Comparison of ENCODE assay signal across 25 mouse cellular contexts in the genomic region with DNA sequence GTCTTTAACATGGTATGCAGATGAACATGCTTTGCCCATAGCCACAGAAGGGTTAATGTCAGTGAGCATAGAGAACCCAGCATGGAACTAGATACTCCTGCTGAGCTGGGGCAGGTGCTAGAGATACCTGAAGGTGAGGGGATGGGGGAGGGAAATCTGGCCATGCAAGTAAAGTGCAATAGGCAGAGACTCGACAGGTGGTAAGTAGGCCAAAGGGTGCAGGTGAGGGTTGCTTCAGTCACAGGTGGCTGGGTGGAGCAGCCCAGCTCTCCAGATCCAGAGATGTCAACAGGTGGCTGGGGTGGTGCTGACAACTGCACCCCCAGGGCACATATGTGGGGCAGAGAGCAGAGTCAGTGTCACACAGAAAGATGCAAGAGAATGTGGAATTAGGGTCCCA.
"Had no signal": no experiment of that assay in that cellular context is flagged by ENCODE, and none has a peak within 500 bp of the region (broad histone marks: within the 10 kb centered on the region; RNA-seq: fewer than 3 reads in every experiment).

No protein-coding gene starts in this region.

- DNase-seq: gastrocnemius, adult 2 months; gastrocnemius, postnatal 10 days; gastrocnemius, postnatal 25 days; heart, adult 11 months; heart, adult 2 months; heart, postnatal 14 days; heart, postnatal 36 days; kidney, adult 18-20 months; kidney, adult 8-10 months; kidney, postnatal 10 days; kidney, postnatal 25 days; kidney, postnatal 4 days; liver had no signal

- H3K36me3 ChIP-seq: heart, embryonic 13.5 days; heart, embryonic 15.5 days; hindbrain, embryonic 13.5 days; hindbrain, embryonic 15.5 days; limb, embryonic 10.5 days; limb, embryonic 12.5 days; liver, embryonic 12.5 days had no signal

- H3K4me1 ChIP-seq: hindbrain, embryonic 15.5 days; liver, embryonic 12.5 days had no signal

- H3K9me3 ChIP-seq: heart, embryonic 13.5 days; heart, embryonic 15.5 days; hindbrain, embryonic 13.5 days; hindbrain, embryonic 15.5 days; limb, embryonic 10.5 days; limb, embryonic 12.5 days; liver, embryonic 12.5 days had no signal

- H3K9ac ChIP-seq: heart, embryonic 13.5 days; heart, embryonic 15.5 days; hindbrain, embryonic 13.5 days; hindbrain, embryonic 15.5 days; limb, embryonic 12.5 days; liver, embryonic 12.5 days; liver, embryonic 14.5 days had no signal

- H3K4me3 ChIP-seq: gastrocnemius, adult 2 months; heart, adult 2 months; heart, embryonic 13.5 days; heart, embryonic 15.5 days; hindbrain, embryonic 13.5 days; hindbrain, embryonic 15.5 days; layer of hippocampus, adult 2 months; left cerebral cortex, adult 2 months; limb, embryonic 10.5 days; limb, embryonic 12.5 days; liver, embryonic 12.5 days had no signal

- H3K4me2 ChIP-seq: heart, embryonic 11.5 days; heart, embryonic 13.5 days; heart, embryonic 15.5 days; hindbrain, embryonic 13.5 days; hindbrain, embryonic 15.5 days; limb, embryonic 12.5 days; liver, embryonic 12.5 days had no signal

- H3K27me3 ChIP-seq: heart, embryonic 13.5 days; heart, embryonic 15.5 days; hindbrain, embryonic 13.5 days; hindbrain, embryonic 15.5 days; limb, embryonic 12.5 days; liver, embryonic 12.5 days had no signal

- H3K27ac ChIP-seq: gastrocnemius, adult 2 months; heart, adult 2 months; heart, embryonic 13.5 days; heart, embryonic 15.5 days; hindbrain, embryonic 13.5 days; hindbrain, embryonic 15.5 days; hindbrain, postnatal 0 days; layer of hippocampus, adult 2 months; left cerebral cortex, adult 2 months; limb, embryonic 10.5 days; limb, embryonic 12.5 days; liver, embryonic 12.5 days; liver, embryonic 14.5 days had no signal

- ATAC-seq: hindbrain, postnatal 0 days; liver, embryonic 12.5 days had no signal
